Mouse (Mus musculus): ENCODE results near the gene Gm11541. TPM values are rescaled to one million over a fixed set of nuclear protein-coding genes. Genes with fewer than 3 reads are reported as not detected.

Gene Gm11541
- not detected in 2 replicates for polyA plus RNA-seq (2016; fragmentation: Nextera tagmentation; extraction: Ambion mirVana)

GRCm38 (mm10) chr11:94704472-94704871 lies at the start of gene Gm11541:
Gm11541 (minus strand) TSS chr11:94704499.
- 85% methylated on average over 5 of the region's 5 CpGs for WGBS
- no peak for DNase-seq (ENCODE audit: low spot score)
- Histone ChIP-seq H3K9me3 (no peaks in the 10 kb centered on the region), H3K27me3 (ENCODE audit: insufficient read depth, poor library complexity, severe bottlenecking) (no peaks in the 10 kb centered on the region), H3K4me3 (no peak within 1 kb of the TSS), H3K27ac (no peak within 1 kb of the TSS), H3K36me3 (no peaks in the 10 kb centered on the region), H3K4me1 (peaks cover 12% of the 10 kb centered on the region)

- no peaks in the 10 kb centered on the region for H3K9me3 ChIP-seq
- no peaks in the 10 kb centered on the region for H3K4me1 ChIP-seq
- no peaks in the 10 kb centered on the region for H3K36me3 ChIP-seq
- H3K27me3 ChIP-seq (ENCODE audit: insufficient read depth, poor library complexity, severe bottlenecking), result peaks cover 16% of the 10 kb centered on the region; the same call in 1 of the 2 replicates
- no peak overlapping the region for H3K27ac ChIP-seq
- DNase-seq (ENCODE audit: low spot score), result no peak
- 35% methylated on average over 2 of the region's 2 CpGs for WGBS
- H3K4me3 ChIP-seq, result no peak overlapping the region
Measured at GRCm38 (mm10) chr11:94752946-94753713, 48.8 kb upstream of the Gm11541 start.

GRCm38 (mm10) chr11:94741732-94742272 lies 37.5 kb upstream of the Gm11541 start, which contains the start of gene Cdc34b:
Cdc34b (plus strand) TSS chr11:94741782.
- peaks cover 7% of the 10 kb centered on the region; the same call in 1 of the 2 replicates for H3K9me3 ChIP-seq
- H3K27ac ChIP-seq, result no peak within 1 kb of the TSS
- H3K4me1 ChIP-seq, result no peaks in the 10 kb centered on the region
- no peak for DNase-seq (ENCODE audit: low spot score)
- no peaks in the 10 kb centered on the region for H3K36me3 ChIP-seq
- H3K4me3 ChIP-seq, result no peak within 1 kb of the TSS
- H3K27me3 ChIP-seq (ENCODE audit: insufficient read depth, poor library complexity, severe bottlenecking), result peaks cover 35% of the 10 kb centered on the region
- 68% methylated on average over 29 of the region's 29 CpGs for WGBS

DNA sequence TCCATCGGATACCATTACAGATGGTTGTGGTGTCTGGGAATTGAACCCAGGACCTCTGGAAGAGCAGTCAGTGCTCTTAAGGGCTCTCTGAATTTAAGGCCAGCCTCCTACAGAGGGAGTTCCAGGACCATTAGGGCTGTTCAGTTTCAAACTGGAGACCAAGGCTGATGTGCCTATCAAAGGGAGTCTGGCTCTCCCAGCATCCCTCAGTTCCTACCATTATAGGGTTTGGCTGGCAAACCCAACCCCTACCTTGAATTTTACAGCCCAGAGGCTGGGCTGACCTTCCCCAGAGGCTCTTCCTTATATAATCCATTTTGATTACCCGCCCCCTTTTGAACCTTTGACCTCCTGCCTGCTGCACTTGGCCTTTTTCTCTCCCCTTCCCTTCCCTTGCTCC lies 31.4 kb upstream of the Gm11541 start:
- Histone ChIP-seq H3K4me3 (no peak overlapping the region), H3K27ac (no peak overlapping the region), H3K9me3 (no peaks in the 10 kb centered on the region), H3K36me3 (no peaks in the 10 kb centered on the region), H3K27me3 (ENCODE audit: insufficient read depth, poor library complexity, severe bottlenecking) (peaks cover 12% of the 10 kb centered on the region), H3K4me1 (0 out of 2 replicates have a peak, but pooled peaks cover 2% of the 10 kb centered on the region)
- no peak for DNase-seq (ENCODE audit: low spot score)
- 66% methylated on average over 2 of the region's 2 CpGs for WGBS

DNA sequence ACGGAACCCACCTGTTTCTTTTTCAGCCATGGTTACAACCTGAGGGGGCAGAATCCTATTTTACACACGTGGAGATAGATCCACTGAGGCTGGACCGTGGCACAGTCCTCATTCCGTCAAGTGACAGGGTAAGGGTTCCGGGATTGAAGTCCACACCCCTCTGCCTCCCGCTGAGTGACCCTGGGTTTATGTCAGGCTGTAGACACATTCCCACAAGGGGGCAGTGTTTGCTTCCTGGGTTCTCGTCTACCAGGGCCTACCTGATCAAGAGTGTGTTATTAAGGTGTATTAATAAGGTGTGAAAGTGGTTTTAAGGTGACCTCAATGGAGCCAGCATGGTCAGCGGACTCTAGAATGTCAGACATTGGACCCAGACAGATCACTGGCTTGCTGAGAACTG lies 28.5 kb upstream of the Gm11541 start:
- H3K36me3 ChIP-seq, result no peaks in the 10 kb centered on the region
- H3K27me3 ChIP-seq (ENCODE audit: insufficient read depth, poor library complexity, severe bottlenecking), result peaks cover 3% of the 10 kb centered on the region; the same call in 1 of the 2 replicates
- WGBS, result 32% methylated on average over 8 of the region's 8 CpGs
- H3K4me1 ChIP-seq, result 0 out of 2 replicates have a peak, but pooled peaks cover 2% of the 10 kb centered on the region
- DNase-seq (ENCODE audit: low spot score), result no peak
- H3K9me3 ChIP-seq, result no peaks in the 10 kb centered on the region
- no peak overlapping the region for H3K27ac ChIP-seq
- H3K4me3 ChIP-seq, result no peak overlapping the region

DNA sequence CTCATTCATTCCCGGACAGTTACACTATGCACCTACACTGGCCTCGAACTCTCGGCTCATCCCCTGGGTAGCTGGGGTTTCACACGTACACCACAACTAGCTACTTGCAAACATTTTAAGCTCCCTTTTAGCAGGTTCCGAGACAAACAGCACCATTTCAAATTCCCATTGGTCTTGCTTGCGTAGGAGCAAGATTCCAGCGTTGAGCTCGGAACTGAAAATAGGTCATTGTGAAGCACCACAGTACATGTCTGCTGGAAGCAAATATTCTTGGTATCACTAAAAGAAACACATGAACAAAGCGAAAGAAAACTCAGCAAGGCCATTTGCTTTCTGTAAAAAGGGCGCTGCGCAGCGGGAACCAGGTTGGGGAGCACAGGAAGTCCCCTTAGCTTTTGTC lies 26.9 kb upstream of the Gm11541 start:
- H3K27ac ChIP-seq, result no peak overlapping the region
- H3K36me3 ChIP-seq, result no peaks in the 10 kb centered on the region
- no peak for DNase-seq (ENCODE audit: low spot score)
- no peaks in the 10 kb centered on the region; the same call in 1 of the 2 replicates for H3K27me3 ChIP-seq (ENCODE audit: insufficient read depth, poor library complexity, severe bottlenecking)
- H3K9me3 ChIP-seq, result no peaks in the 10 kb centered on the region
- no peak overlapping the region for H3K4me3 ChIP-seq
- 0 out of 2 replicates have a peak, but pooled peaks cover 2% of the 10 kb centered on the region for H3K4me1 ChIP-seq
- 74% methylated on average over 12 of the region's 12 CpGs for WGBS

GRCm38 (mm10) chr11:94730261-94730660 lies 26.0 kb upstream of the Gm11541 start:
- Histone ChIP-seq H3K4me3 (no peak overlapping the region), H3K9me3 (no peaks in the 10 kb centered on the region), H3K4me1 (0 out of 2 replicates have a peak, but pooled peaks cover 2% of the 10 kb centered on the region), H3K27me3 (ENCODE audit: insufficient read depth, poor library complexity, severe bottlenecking) (no peaks in the 10 kb centered on the region; the same call in 1 of the 2 replicates), H3K36me3 (no peaks in the 10 kb centered on the region), H3K27ac (no peak overlapping the region)
- no peak for DNase-seq (ENCODE audit: low spot score)
- 22% methylated on average over 5 of the region's 5 CpGs for WGBS

DNA sequence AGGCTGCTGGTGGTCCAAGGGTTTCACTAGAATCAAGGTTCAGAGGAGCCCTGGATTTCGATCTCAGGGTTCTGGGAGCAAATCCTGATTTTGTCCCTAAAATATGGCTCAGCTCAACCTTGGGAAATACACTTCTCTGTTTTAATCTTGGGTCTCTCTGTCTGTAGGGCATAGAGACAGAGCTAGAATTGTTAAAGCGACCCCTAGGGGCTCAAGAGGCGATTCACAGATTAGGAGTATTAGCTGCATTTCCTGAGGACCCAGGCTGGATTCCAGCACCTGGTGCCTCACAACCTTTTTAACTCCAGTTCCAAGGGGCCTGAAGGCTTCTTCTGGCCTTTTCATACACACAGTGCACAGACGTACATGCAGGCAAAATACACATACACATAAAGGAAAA lies 25.3 kb upstream of the Gm11541 start:
- Histone ChIP-seq H3K27ac (no peak overlapping the region), H3K4me3 (no peak overlapping the region), H3K27me3 (ENCODE audit: insufficient read depth, poor library complexity, severe bottlenecking) (no peaks in the 10 kb centered on the region; the same call in 1 of the 2 replicates), H3K4me1 (0 out of 2 replicates have a peak, but pooled peaks cover 2% of the 10 kb centered on the region), H3K36me3 (no peaks in the 10 kb centered on the region), H3K9me3 (no peaks in the 10 kb centered on the region)
- DNase-seq (ENCODE audit: low spot score), result no peak
- 28% methylated on average over 4 of the region's 4 CpGs for WGBS

DNA sequence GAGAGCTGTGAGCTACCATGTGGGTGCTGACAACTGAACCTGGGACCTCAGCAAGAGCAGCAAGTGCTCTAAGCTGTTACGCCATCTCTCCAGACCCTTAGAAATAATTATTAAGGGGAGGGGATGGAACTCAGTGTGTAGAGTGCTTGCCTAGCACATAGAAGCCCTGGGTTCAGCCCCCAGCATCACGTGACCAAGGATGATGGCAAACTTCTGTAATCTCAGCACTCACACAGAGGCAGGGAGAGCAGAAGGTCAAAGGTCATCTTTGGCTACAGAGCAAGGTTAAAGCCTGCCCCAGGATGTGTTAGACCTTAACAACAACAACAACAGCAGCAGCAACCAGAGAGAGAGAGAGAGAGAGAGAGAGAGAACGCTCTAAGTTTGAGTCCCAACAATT lies 24.2 kb upstream of the Gm11541 start:
- no peaks in the 10 kb centered on the region; the same call in 1 of the 2 replicates for H3K27me3 ChIP-seq (ENCODE audit: insufficient read depth, poor library complexity, severe bottlenecking)
- H3K36me3 ChIP-seq, result no peaks in the 10 kb centered on the region
- H3K27ac ChIP-seq, result no peak overlapping the region
- 0 out of 2 replicates have a peak, but pooled peaks cover 2% of the 10 kb centered on the region for H3K4me1 ChIP-seq
- H3K9me3 ChIP-seq, result no peaks in the 10 kb centered on the region
- no peak for DNase-seq (ENCODE audit: low spot score)
- no peak overlapping the region for H3K4me3 ChIP-seq
- 76% methylated on average over 3 of the region's 3 CpGs for WGBS

DNA sequence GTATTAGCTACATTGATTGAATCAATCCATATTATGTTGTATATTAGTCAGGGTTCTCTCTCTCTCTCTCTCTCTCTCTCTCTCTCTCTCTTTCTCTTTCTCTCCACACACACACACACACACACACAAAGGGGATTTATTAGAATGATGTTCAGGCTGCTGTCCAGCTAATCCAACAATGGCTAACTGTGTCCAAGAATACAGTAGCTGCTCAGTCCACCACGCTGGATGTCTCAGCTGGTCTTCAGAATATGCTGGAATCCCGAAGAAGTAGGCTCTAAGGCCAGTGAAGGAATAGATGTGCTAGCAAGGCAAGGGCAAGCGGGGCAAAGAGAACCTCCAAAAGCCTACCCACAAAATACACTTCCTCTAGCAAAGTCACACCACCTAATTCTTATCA lies 23.0 kb upstream of the Gm11541 start:
- no peaks in the 10 kb centered on the region for H3K4me1 ChIP-seq
- DNase-seq (ENCODE audit: low spot score), result no peak
- H3K4me3 ChIP-seq, result no peak overlapping the region
- 84% methylated on average over 3 of the region's 3 CpGs for WGBS
- no peaks in the 10 kb centered on the region for H3K9me3 ChIP-seq
- no peaks in the 10 kb centered on the region; the same call in 1 of the 2 replicates for H3K27me3 ChIP-seq (ENCODE audit: insufficient read depth, poor library complexity, severe bottlenecking)
- H3K27ac ChIP-seq, result no peak overlapping the region
- no peaks in the 10 kb centered on the region for H3K36me3 ChIP-seq

- no peak overlapping the region for H3K27ac ChIP-seq
- H3K36me3 ChIP-seq, result no peaks in the 10 kb centered on the region
- WGBS, result 82% methylated on average over 2 of the region's 2 CpGs
- peaks cover 17% of the 10 kb centered on the region for H3K4me1 ChIP-seq
- no peaks in the 10 kb centered on the region for H3K9me3 ChIP-seq
- no peak overlapping the region for H3K4me3 ChIP-seq
- H3K27me3 ChIP-seq (ENCODE audit: insufficient read depth, poor library complexity, severe bottlenecking), result peaks cover 4% of the 10 kb centered on the region
- no peak for DNase-seq (ENCODE audit: low spot score)
Measured at GRCm38 (mm10) chr11:94719216-94719615, 14.9 kb upstream of the Gm11541 start.

DNA sequence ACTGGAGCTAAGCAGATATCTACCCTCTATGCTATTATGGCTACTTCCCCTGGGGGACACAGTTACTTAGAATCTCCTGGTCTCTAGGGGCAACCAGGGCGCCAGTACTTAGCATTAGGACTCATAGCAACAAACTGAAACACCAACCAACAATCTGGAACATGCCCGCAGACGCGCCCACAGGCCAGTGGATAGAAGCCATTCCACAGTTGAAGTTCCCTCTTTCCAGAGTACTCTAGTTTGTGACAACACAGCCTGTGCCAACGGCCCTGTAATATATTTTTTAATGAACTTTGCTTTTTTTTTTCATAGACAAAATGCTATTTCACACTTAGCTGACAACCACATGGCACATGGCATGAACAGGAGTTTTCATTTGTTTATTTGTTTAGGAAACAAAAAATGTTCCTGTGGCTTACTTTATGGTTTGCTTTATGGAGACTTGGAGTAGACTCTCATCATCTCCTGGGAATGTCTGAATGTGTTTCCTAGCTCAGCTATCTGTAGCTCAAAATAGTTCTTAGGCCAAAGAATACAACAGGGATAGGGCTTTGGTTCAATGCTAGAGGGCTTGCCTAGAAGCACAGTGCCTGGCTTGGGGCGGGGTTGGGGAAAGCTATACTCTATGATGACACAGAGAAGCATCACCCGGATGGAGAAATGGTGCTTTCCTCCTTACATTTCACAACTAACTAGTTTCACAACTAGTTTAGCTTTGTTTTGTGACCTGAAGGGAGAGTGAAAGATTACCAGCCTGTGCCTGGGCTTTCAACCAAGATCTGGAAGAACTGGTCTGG lies 14.0 kb upstream of the Gm11541 start:
- no peaks in the 10 kb centered on the region for H3K36me3 ChIP-seq
- WGBS, result 85% methylated on average over 7 of the region's 7 CpGs

More for the DNA sequence above, 14.0 kb upstream of the Gm11541 start:
- H3K4me3 ChIP-seq, result no peak overlapping the region
- no peak overlapping the region for H3K27ac ChIP-seq
- DNase-seq (ENCODE audit: low spot score), result no peak
- H3K4me1 ChIP-seq, result peaks cover 20% of the 10 kb centered on the region
- no peaks in the 10 kb centered on the region for H3K9me3 ChIP-seq
- H3K27me3 ChIP-seq (ENCODE audit: insufficient read depth, poor library complexity, severe bottlenecking), result peaks cover 13% of the 10 kb centered on the region

Data from heart, embryonic 10.5 days (tissue).